Mouse (Mus musculus) cerebellum, adult 2 months (tissue): ENCODE measurements around the gene Tmem132b.

ENCODE experiments used
- CTCF ChIP-seq: fragments of 200-500 bp; IDR thresholded peaks from 2 replicates; pipeline ENCODE4 v1.5.1; 2011; ENCODE audit warnings: low read depth, mild to moderate bottlenecking, control low read depth, low read length, moderate library complexity, borderline replicate concordance; ENCODE audit not compliant: insufficient read depth
- POLR2A ChIP-seq: fragments of 200-500 bp; IDR thresholded peaks from 2 replicates; pipeline ENCODE4 v1.6.1; 2011; ENCODE audit warnings: low read length, control low read depth, borderline replicate concordance; ENCODE audit not compliant: insufficient read depth

GRCm38 (mm10) chr5:125802801-125803200, 271.2 kb downstream of the Tmem132b start:
- no peak for TF ChIP-seq POLR2A
- no peak for TF ChIP-seq CTCF
